Mouse (Mus musculus) hematopoietic multipotent progenitor cell, adult 10-12 weeks (in vitro differentiated cells): ENCODE measurements around the gene Rpp14. TPM values are rescaled to one million over a fixed set of nuclear protein-coding genes. Genes with fewer than 3 reads are reported as not detected.

Experiments
- polyA plus RNA-seq: library from polyadenylated mRNA; stranded (reverse); fragments of >175 nt; gene quantifications from 2 replicates; pipeline ENCODE4 v1.2.3, GENCODE M21; 2012; ENCODE audit warnings: low replicate concordance

Rpp14 gene
- 2.3 and 3.2 TPM in 2 replicates for polyA plus RNA-seq

DNA sequence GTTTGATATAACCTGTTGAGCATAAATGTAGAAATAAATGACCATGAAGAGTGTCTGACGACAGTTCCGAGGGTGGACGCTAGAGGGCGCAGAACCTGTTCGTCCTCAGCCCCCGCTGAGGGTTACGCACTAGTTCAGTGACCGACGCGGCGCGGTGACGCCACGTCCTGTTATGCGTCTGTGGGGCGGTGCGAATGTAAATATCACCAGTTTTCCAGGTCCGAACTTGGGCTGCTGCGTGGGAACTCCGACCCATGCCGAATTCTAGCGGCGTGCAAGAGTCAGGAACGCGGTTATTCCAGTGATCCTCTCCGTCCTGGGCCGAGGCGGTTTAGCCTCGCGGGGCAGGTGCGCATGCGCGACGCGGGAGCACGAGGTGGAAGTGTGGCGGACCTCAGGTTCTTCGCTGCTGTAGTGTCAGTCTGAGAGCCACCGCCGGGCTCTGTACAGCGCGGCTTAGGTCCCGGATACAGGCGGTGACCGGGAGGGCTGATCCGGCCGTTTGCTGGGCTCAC, at the start of gene Rpp14:
TSS of gene Rpp14 (plus strand) at position 203 of the 515 bp plus-strand sequence.

DNA sequence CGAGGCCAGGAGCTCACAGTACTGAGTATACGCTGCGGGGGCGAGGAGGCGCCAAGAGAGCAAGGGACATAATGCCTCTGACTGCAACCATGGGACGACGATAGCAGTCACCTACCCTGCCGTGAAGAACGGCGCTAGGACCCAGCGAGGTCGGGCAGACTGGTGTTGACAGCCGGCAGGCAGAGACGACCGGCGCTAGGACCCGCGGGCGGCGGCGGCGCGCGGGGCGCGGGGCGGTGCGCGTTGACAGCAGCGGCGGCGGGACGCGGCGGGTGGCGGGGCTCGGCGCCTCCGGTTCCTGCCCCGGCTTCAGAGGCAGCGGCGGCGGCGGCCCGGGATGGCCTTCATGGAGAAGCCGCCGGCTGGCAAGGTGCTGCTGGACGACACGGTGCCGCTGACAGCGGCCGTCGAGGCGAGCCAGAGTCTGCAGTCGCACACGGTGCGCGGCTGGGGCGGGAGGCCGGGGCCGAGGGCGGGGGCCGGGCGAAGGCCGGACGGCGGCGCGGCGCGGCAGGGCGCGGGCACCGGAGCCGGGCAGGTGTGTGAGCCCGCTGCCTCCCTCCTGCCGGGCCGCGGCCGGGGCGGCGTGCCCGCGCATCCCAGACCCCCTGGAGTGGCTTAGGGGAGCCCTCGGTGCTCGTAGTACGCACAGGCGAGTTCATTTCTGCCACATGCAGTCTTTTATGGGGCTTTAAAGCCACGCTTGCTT, 18.0 kb downstream of the Rpp14 start, which contains the start of gene Pxk:
TSS of gene Pxk (plus strand) at position 234 of the 709 bp plus-strand sequence.

Other genes with a start within 250 kb of the Rpp14 start
- not detected in 2 replicates for gene Gm45521, start 123.1 kb upstream of the Rpp14 start, polyA plus RNA-seq
- gene Dnase1l3, start 85.8 kb upstream of the Rpp14 start, polyA plus RNA-seq = 5.0 and 6.7 TPM in 2 replicates
- gene Abhd6, start 77.5 kb upstream of the Rpp14 start, polyA plus RNA-seq = 1.8 and 2.4 TPM in 2 replicates
- gene Pxk, start 17.8 kb downstream of the Rpp14 start, polyA plus RNA-seq = 27.7 and 62.0 TPM in 2 replicates
- gene Pdhb, start 92.7 kb downstream of the Rpp14 start, polyA plus RNA-seq = 40.2 and 42.2 TPM in 2 replicates
- 2.1 and 2.6 TPM in 2 replicates for gene Kctd6, start 133.8 kb downstream of the Rpp14 start, polyA plus RNA-seq
- gene Acox2, start 179.0 kb downstream of the Rpp14 start, polyA plus RNA-seq = not detected in 2 replicates
- gene Fam107a, start 237.7 kb downstream of the Rpp14 start, polyA plus RNA-seq = not detected in 2 replicates